Mouse (Mus musculus) MEL-GATA-1-ER (cell line): ENCODE measurements around the gene Abat.

ENCODE experiments used
- DNase-seq: peaks from one replicate; pipeline ENCODE4 v3.0.0-alpha.2; 2012; ENCODE audit warnings: low read depth; ENCODE audit errors: extremely low read depth

Gene Abat

GRCm38 (mm10) chr16:8670041-8671035 lies 157.1 kb downstream of the Abat start:
- DNase-seq, result no peak
